Mouse (Mus musculus) C2C12 (cell line): ENCODE measurements around the gene D630023F18Rik.

Experiments used
- CEBPB ChIP-seq: IDR thresholded peaks from one replicate; pipeline ENCODE4 v1.6.1; 2011; ENCODE audit warnings: low read depth, mild to moderate bottlenecking, control low read depth, moderate library complexity
- CTCF ChIP-seq: IDR thresholded peaks from one replicate; pipeline ENCODE4 v1.5.1; 2011; ENCODE audit not compliant: control insufficient read depth, insufficient read depth, insufficient read length
- MAX ChIP-seq: IDR thresholded peaks from one replicate; pipeline ENCODE4 v1.6.1; 2011; ENCODE audit warnings: mild to moderate bottlenecking, control low read depth

GRCm38 (mm10) chr1:65146601-65147000 is 23.6 kb upstream of the D630023F18Rik start:
- no peak for TF ChIP-seq CTCF
- TF ChIP-seq MAX = no peak
- no peak for TF ChIP-seq CEBPB
